Mouse (Mus musculus): ENCODE data around the gene Phyhipl.

Phyhipl gene

GRCm38 (mm10) chr10:70655828-70656227 lies at the start of gene Phyhipl:
Gene Phyhipl (minus strand): TSS chr10:70655965.
- no peak for DNase-seq (ENCODE audit: low read depth, low spot score)

- no peak for DNase-seq (ENCODE audit: low read depth, low spot score)
Measured at GRCm38 (mm10) chr10:70703211-70703610, 47.4 kb upstream of the Phyhipl start.

GRCm38 (mm10) chr10:70699581-70699980 lies 43.8 kb upstream of the Phyhipl start:
- DNase-seq (ENCODE audit: low read depth, low spot score) = no peak

GRCm38 (mm10) chr10:70698014-70698413 lies 42.2 kb upstream of the Phyhipl start:
- DNase-seq (ENCODE audit: low read depth, low spot score) = no peak

GRCm38 (mm10) chr10:70696748-70697585 lies 41.2 kb upstream of the Phyhipl start:
- no peak for DNase-seq (ENCODE audit: low read depth, low spot score)

- no peak for DNase-seq (ENCODE audit: low read depth, low spot score)
Measured at GRCm38 (mm10) chr10:70689346-70689745, 33.6 kb upstream of the Phyhipl start.

GRCm38 (mm10) chr10:70688881-70689280 lies 33.1 kb upstream of the Phyhipl start:
- DNase-seq (ENCODE audit: low read depth, low spot score) = no peak

GRCm38 (mm10) chr10:70686941-70687703 lies 31.4 kb upstream of the Phyhipl start:
- DNase-seq (ENCODE audit: low read depth, low spot score) = peak; percentile 18

- DNase-seq (ENCODE audit: low read depth, low spot score) = peak; percentile 49
Measured at GRCm38 (mm10) chr10:70686505-70686904, 30.7 kb upstream of the Phyhipl start.

- DNase-seq (ENCODE audit: low read depth, low spot score) = no peak
Measured at GRCm38 (mm10) chr10:70683508-70683907, 27.7 kb upstream of the Phyhipl start.

- no peak for DNase-seq (ENCODE audit: low read depth, low spot score)
Measured at GRCm38 (mm10) chr10:70677946-70678345, 22.2 kb upstream of the Phyhipl start.

GRCm38 (mm10) chr10:70656272-70656671 lies 507 bp upstream of the Phyhipl start:
- no peak for DNase-seq (ENCODE audit: low read depth, low spot score)

GRCm38 (mm10) chr10:70654655-70655054 lies 1.1 kb downstream of the Phyhipl start:
- DNase-seq (ENCODE audit: low read depth, low spot score) = no peak

GRCm38 (mm10) chr10:70654139-70654538 lies 1.6 kb downstream of the Phyhipl start:
- no peak for DNase-seq (ENCODE audit: low read depth, low spot score)

- DNase-seq (ENCODE audit: low read depth, low spot score) = no peak
Measured at GRCm38 (mm10) chr10:70651769-70652648, 3.8 kb downstream of the Phyhipl start.

- DNase-seq (ENCODE audit: low read depth, low spot score) = no peak
Measured at GRCm38 (mm10) chr10:70648831-70649230, 6.9 kb downstream of the Phyhipl start.

- no peak for DNase-seq (ENCODE audit: low read depth, low spot score)
Measured at GRCm38 (mm10) chr10:70643131-70643530, 12.6 kb downstream of the Phyhipl start.

- no peak for DNase-seq (ENCODE audit: low read depth, low spot score)
Measured at GRCm38 (mm10) chr10:70640896-70641596, 14.7 kb downstream of the Phyhipl start.

- DNase-seq (ENCODE audit: low read depth, low spot score) = no peak
Measured at GRCm38 (mm10) chr10:70640075-70640737, 15.6 kb downstream of the Phyhipl start.

GRCm38 (mm10) chr10:70637640-70638328 lies 18.0 kb downstream of the Phyhipl start:
- DNase-seq (ENCODE audit: low read depth, low spot score) = no peak

All from brain, embryonic 18.5 days (tissue).